Mouse (Mus musculus): ENCODE results near the gene Exd1. TPM values are rescaled to one million over a fixed set of nuclear protein-coding genes. Genes with fewer than 3 reads are reported as not detected.

Gene Exd1
- polyA plus RNA-seq, 1 experiment from 2014 or later = 0.20 TPM

GRCm38 (mm10) chr2:119548371-119548660, 889 bp upstream of the Exd1 start:
- Histone ChIP-seq H3K4me2 (ENCODE audit: low read depth, low read length) (peak overlapping the region; percentile 92), H3K4me1 (replicated peaks; ENCODE audit: control insufficient read depth, insufficient read depth, low read length) (peaks cover 18% of the 10 kb centered on the region; the same call in 1 of the 2 replicates), H3K9me3 (ENCODE audit: control insufficient read depth, low read length) (no peaks in the 10 kb centered on the region), H3K27me3 (ENCODE audit: control insufficient read depth, insufficient read depth, low read depth, low read length) (no peaks in the 10 kb centered on the region), H3K27ac (ENCODE audit: low read length) (peak overlapping the region; percentile 62), H3K9ac (ENCODE audit: low read length) (peak overlapping the region; percentile 84), H3K4me3 (ENCODE audit: low read length) (peak overlapping the region; percentile 78), H3K36me3 (ENCODE audit: control insufficient read depth, insufficient read depth, low read length) (no peaks in the 10 kb centered on the region)
- WGBS = 4% methylated on average over 3 of the region's 3 CpGs
- ATAC-seq (ENCODE audit: low read depth) = no peak

DNA sequence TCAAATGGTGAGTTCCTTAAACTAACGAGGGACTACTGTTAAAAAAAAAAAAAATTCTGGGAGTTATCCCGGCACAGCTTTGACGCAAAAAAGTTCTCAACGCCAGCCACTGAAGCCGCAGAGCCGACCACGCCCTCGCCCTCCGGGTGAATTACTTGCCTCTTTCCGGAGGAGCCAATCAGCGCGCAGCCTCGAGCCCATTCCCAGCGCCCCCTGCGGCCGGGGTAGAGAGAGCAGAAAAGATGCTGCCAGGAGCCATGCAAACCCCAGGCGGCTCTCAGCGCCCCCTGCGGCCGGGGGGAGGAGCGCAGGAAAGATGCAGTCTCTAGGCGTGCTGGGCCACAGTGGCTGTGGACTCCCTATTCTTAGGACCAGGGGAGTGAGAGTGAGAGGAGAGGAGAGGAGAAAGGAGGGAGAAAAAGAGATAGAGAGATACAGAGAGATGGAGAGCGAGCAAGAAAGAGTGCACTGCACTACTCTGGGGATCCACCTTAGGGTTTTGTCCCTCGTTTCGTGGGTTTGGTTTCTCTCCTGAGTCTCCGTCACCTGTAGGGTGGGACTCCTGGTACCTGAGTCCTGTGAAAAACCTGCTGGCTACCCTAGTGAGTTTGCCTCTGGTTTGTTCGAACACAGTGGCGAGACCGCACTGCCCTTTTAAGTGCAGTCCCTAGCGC, 442 bp downstream of the Exd1 start:
- H3K4me1 ChIP-seq (replicated peaks; ENCODE audit: control insufficient read depth, insufficient read depth, low read length) = peaks cover 18% of the 10 kb centered on the region; the same call in 1 of the 2 replicates
- under 1% methylated on average over 30 of the region's 30 CpGs for WGBS
- H3K4me3 ChIP-seq (ENCODE audit: low read length) = peak overlapping the region; percentile 78
- peak overlapping the region; percentile 68 for H3K9ac ChIP-seq (ENCODE audit: low read length)
- peak overlapping the region; percentile 90 for H3K27ac ChIP-seq (ENCODE audit: low read length)
- no peaks in the 10 kb centered on the region for H3K36me3 ChIP-seq (ENCODE audit: control insufficient read depth, insufficient read depth, low read length)
- H3K9me3 ChIP-seq (ENCODE audit: control insufficient read depth, low read length) = no peaks in the 10 kb centered on the region
- peak overlapping the region; percentile 91 for H3K4me2 ChIP-seq (ENCODE audit: low read depth, low read length)
- ATAC-seq (ENCODE audit: low read depth) = peak; percentile 66
- no peaks in the 10 kb centered on the region for H3K27me3 ChIP-seq (ENCODE audit: control insufficient read depth, insufficient read depth, low read depth, low read length)

GRCm38 (mm10) chr2:119543656-119544055, 3.8 kb downstream of the Exd1 start:
- 61% methylated on average over 2 of the region's 2 CpGs for WGBS
- Histone ChIP-seq H3K27ac (ENCODE audit: low read length) (no peak overlapping the region), H3K9ac (ENCODE audit: low read length) (no peak overlapping the region), H3K4me3 (ENCODE audit: low read length) (no peak overlapping the region), H3K4me2 (ENCODE audit: low read depth, low read length) (no peak overlapping the region), H3K4me1 (replicated peaks; ENCODE audit: control insufficient read depth, insufficient read depth, low read length) (peaks cover 12% of the 10 kb centered on the region; the same call in 1 of the 2 replicates), H3K36me3 (ENCODE audit: control insufficient read depth, insufficient read depth, low read length) (no peaks in the 10 kb centered on the region), H3K9me3 (ENCODE audit: control insufficient read depth, low read length) (no peaks in the 10 kb centered on the region), H3K27me3 (ENCODE audit: control insufficient read depth, insufficient read depth, low read depth, low read length) (no peaks in the 10 kb centered on the region)
- no peak for ATAC-seq (ENCODE audit: low read depth)

- Histone ChIP-seq H3K27me3 (ENCODE audit: control insufficient read depth, insufficient read depth, low read depth, low read length) (no peaks in the 10 kb centered on the region), H3K4me3 (ENCODE audit: low read length) (no peak overlapping the region), H3K27ac (ENCODE audit: low read length) (no peak overlapping the region), H3K9ac (ENCODE audit: low read length) (no peak overlapping the region), H3K4me1 (replicated peaks; ENCODE audit: control insufficient read depth, insufficient read depth, low read length) (0 out of 2 replicates have a peak, but pooled peaks cover 6% of the 10 kb centered on the region), H3K4me2 (ENCODE audit: low read depth, low read length) (no peak overlapping the region), H3K9me3 (ENCODE audit: control insufficient read depth, low read length) (no peaks in the 10 kb centered on the region), H3K36me3 (ENCODE audit: control insufficient read depth, insufficient read depth, low read length) (no peaks in the 10 kb centered on the region)
- ATAC-seq (ENCODE audit: low read depth) = no peak
- WGBS = 21% methylated on average over 1 of the region's 1 CpGs
These were observed 5.3 kb downstream of the Exd1 start for GRCm38 (mm10) chr2:119542106-119542505.

- ATAC-seq (ENCODE audit: low read depth) = no peak
- Histone ChIP-seq H3K27me3 (ENCODE audit: control insufficient read depth, insufficient read depth, low read depth, low read length) (no peaks in the 10 kb centered on the region), H3K36me3 (ENCODE audit: control insufficient read depth, insufficient read depth, low read length) (no peaks in the 10 kb centered on the region), H3K27ac (ENCODE audit: low read length) (no peak overlapping the region), H3K9ac (ENCODE audit: low read length) (no peak overlapping the region), H3K9me3 (ENCODE audit: control insufficient read depth, low read length) (no peaks in the 10 kb centered on the region), H3K4me3 (ENCODE audit: low read length) (no peak overlapping the region), H3K4me2 (ENCODE audit: low read depth, low read length) (no peak overlapping the region), H3K4me1 (replicated peaks; ENCODE audit: control insufficient read depth, insufficient read depth, low read length) (no peaks in the 10 kb centered on the region)
- 54% methylated on average over 9 of the region's 9 CpGs for WGBS
These were observed 8.6 kb downstream of the Exd1 start for GRCm38 (mm10) chr2:119538802-119539201.

GRCm38 (mm10) chr2:119525422-119525821, 22.0 kb downstream of the Exd1 start:
- Histone ChIP-seq H3K4me1 (replicated peaks; ENCODE audit: control insufficient read depth, insufficient read depth, low read length) (no peaks in the 10 kb centered on the region), H3K36me3 (ENCODE audit: control insufficient read depth, insufficient read depth, low read length) (no peaks in the 10 kb centered on the region), H3K4me2 (ENCODE audit: low read depth, low read length) (no peak overlapping the region), H3K4me3 (ENCODE audit: low read length) (no peak overlapping the region), H3K27ac (ENCODE audit: low read length) (no peak overlapping the region), H3K27me3 (ENCODE audit: control insufficient read depth, insufficient read depth, low read depth, low read length) (no peaks in the 10 kb centered on the region), H3K9ac (ENCODE audit: low read length) (no peak overlapping the region), H3K9me3 (ENCODE audit: control insufficient read depth, low read length) (no peaks in the 10 kb centered on the region)
- 43% methylated on average over 4 of the region's 4 CpGs for WGBS
- no peak for ATAC-seq (ENCODE audit: low read depth)

DNA sequence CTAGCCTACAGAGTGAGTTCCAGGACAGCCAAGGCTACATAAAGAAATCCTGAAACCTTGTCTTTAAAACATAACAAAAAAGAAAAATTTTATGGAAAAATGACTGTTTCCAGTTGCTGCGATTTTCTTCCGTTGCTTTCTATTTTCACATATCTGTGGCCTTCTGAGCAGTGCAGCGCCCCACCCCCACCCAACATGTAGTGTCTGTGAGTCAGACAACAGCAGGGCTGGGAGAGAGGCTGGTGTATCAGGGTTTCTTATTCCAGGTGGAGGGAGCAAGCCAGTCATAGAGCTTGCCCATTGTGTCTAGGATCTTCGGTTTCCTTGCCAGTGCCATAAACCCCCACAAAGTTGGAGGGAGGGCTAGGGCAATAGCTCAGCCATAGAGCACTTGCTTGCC, 23.6 kb downstream of the Exd1 start:
- ATAC-seq (ENCODE audit: low read depth) = no peak
- Histone ChIP-seq H3K4me3 (ENCODE audit: low read length) (no peak overlapping the region), H3K4me2 (ENCODE audit: low read depth, low read length) (no peak overlapping the region), H3K9me3 (ENCODE audit: control insufficient read depth, low read length) (no peaks in the 10 kb centered on the region), H3K27ac (ENCODE audit: low read length) (no peak overlapping the region), H3K27me3 (ENCODE audit: control insufficient read depth, insufficient read depth, low read depth, low read length) (no peaks in the 10 kb centered on the region), H3K36me3 (ENCODE audit: control insufficient read depth, insufficient read depth, low read length) (no peaks in the 10 kb centered on the region), H3K4me1 (replicated peaks; ENCODE audit: control insufficient read depth, insufficient read depth, low read length) (no peaks in the 10 kb centered on the region), H3K9ac (ENCODE audit: low read length) (no peak overlapping the region)
- 78% methylated on average over 4 of the region's 4 CpGs for WGBS

- no peak for ATAC-seq (ENCODE audit: low read depth)
- 62% methylated on average over 7 of the region's 7 CpGs for WGBS
- no peak overlapping the region for H3K4me3 ChIP-seq (ENCODE audit: low read length)
- no peak overlapping the region for H3K4me2 ChIP-seq (ENCODE audit: low read depth, low read length)
- no peaks in the 10 kb centered on the region for H3K4me1 ChIP-seq (replicated peaks; ENCODE audit: control insufficient read depth, insufficient read depth, low read length)
- H3K36me3 ChIP-seq (ENCODE audit: control insufficient read depth, insufficient read depth, low read length) = no peaks in the 10 kb centered on the region
- H3K27ac ChIP-seq (ENCODE audit: low read length) = no peak overlapping the region
- no peaks in the 10 kb centered on the region for H3K9me3 ChIP-seq (ENCODE audit: control insufficient read depth, low read length)
- H3K27me3 ChIP-seq (ENCODE audit: control insufficient read depth, insufficient read depth, low read depth, low read length) = no peaks in the 10 kb centered on the region
- H3K9ac ChIP-seq (ENCODE audit: low read length) = no peak overlapping the region
These were observed 26.9 kb downstream of the Exd1 start for GRCm38 (mm10) chr2:119520550-119520949.

DNA sequence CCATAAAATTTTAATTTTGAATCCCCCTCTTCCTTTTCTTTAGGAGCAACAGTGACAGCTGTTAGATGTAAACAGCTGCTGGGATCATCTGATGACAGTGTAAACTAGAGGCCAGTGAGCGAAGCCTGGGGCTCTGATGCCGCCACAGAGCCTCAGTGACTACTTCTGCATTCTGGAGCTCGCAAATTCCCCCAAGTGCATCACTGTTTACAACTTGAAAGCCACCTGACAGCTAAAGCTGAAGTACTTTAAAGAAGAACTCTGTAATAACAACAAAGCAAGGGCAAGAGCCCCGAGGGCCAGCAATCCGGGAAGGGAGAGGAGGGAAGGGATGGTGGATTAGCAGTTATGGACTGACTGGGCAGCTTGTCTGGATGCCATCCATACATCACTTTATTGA, 30.6 kb downstream of the Exd1 start:
- 31% methylated on average over 5 of the region's 5 CpGs for WGBS
- no peak overlapping the region for H3K9ac ChIP-seq (ENCODE audit: low read length)
- H3K4me1 ChIP-seq (replicated peaks; ENCODE audit: control insufficient read depth, insufficient read depth, low read length) = no peaks in the 10 kb centered on the region
- ATAC-seq (ENCODE audit: low read depth) = no peak
- no peak overlapping the region for H3K27ac ChIP-seq (ENCODE audit: low read length)
- no peaks in the 10 kb centered on the region for H3K36me3 ChIP-seq (ENCODE audit: control insufficient read depth, insufficient read depth, low read length)
- H3K27me3 ChIP-seq (ENCODE audit: control insufficient read depth, insufficient read depth, low read depth, low read length) = no peaks in the 10 kb centered on the region
- no peak overlapping the region for H3K4me2 ChIP-seq (ENCODE audit: low read depth, low read length)
- H3K4me3 ChIP-seq (ENCODE audit: low read length) = no peak overlapping the region
- no peaks in the 10 kb centered on the region for H3K9me3 ChIP-seq (ENCODE audit: control insufficient read depth, low read length)

Data from lung, embryonic 16.5 days (tissue).